Mouse (Mus musculus): ENCODE results near the gene Rps18.
"Not testable (repeated sequence)": the region's sequence is repeated elsewhere in the genome, so short reads cannot be mapped to it uniquely, and the experiment has no call there.

Rps18 gene

GRCm38 (mm10) chr17:33955555-33956214, at the start of gene Rps18, which contains the start of gene Vps52:
Rps18 (minus strand) TSS chr17:33956001.
Vps52 (plus strand) TSS chr17:33955812.
- DNase-seq (ENCODE audit: low read depth, low spot score): peak; percentile 98

GRCm38 (mm10) chr17:34003426-34003825, 47.6 kb upstream of the Rps18 start:
- peak; percentile 74 for DNase-seq (ENCODE audit: low read depth, low spot score)

GRCm38 (mm10) chr17:34000796-34001195, 45.0 kb upstream of the Rps18 start:
- not testable (repeated sequence) for DNase-seq (ENCODE audit: low read depth, low spot score)

GRCm38 (mm10) chr17:34000150-34000537, 44.3 kb upstream of the Rps18 start, which contains the start of gene H2-K1:
H2-K1 (minus strand) TSS chr17:34000347.
- peak; percentile 86 for DNase-seq (ENCODE audit: low read depth, low spot score)

GRCm38 (mm10) chr17:33999341-34000149, 43.7 kb upstream of the Rps18 start:
- peak; percentile 18 for DNase-seq (ENCODE audit: low read depth, low spot score)

GRCm38 (mm10) chr17:33998697-33999096, 42.9 kb upstream of the Rps18 start:
- peak; percentile 12 for DNase-seq (ENCODE audit: low read depth, low spot score)

GRCm38 (mm10) chr17:33997025-33997424, 41.2 kb upstream of the Rps18 start:
- peak; percentile 1 for DNase-seq (ENCODE audit: low read depth, low spot score)

GRCm38 (mm10) chr17:33995651-33996050, 39.9 kb upstream of the Rps18 start:
- DNase-seq (ENCODE audit: low read depth, low spot score): peak; percentile 1

GRCm38 (mm10) chr17:33994959-33995358, 39.2 kb upstream of the Rps18 start:
- DNase-seq (ENCODE audit: low read depth, low spot score): no peak

GRCm38 (mm10) chr17:33991788-33992664, 36.2 kb upstream of the Rps18 start:
- DNase-seq (ENCODE audit: low read depth, low spot score): peak; percentile 95

GRCm38 (mm10) chr17:33982136-33982535, 26.3 kb upstream of the Rps18 start:
- peak; percentile 72 for DNase-seq (ENCODE audit: low read depth, low spot score)

GRCm38 (mm10) chr17:33981192-33981909, 25.6 kb upstream of the Rps18 start:
- DNase-seq (ENCODE audit: low read depth, low spot score): peak; percentile 99

- peak; percentile 71 for DNase-seq (ENCODE audit: low read depth, low spot score)
These were observed 24.6 kb upstream of the Rps18 start for GRCm38 (mm10) chr17:33980181-33981035.

- DNase-seq (ENCODE audit: low read depth, low spot score): no peak
These were observed 23.8 kb upstream of the Rps18 start for GRCm38 (mm10) chr17:33979512-33980050.

- DNase-seq (ENCODE audit: low read depth, low spot score): peak; percentile 68
These were observed 22.8 kb upstream of the Rps18 start for GRCm38 (mm10) chr17:33978631-33979031.

- DNase-seq (ENCODE audit: low read depth, low spot score): no peak
These were observed 22.2 kb upstream of the Rps18 start for GRCm38 (mm10) chr17:33977861-33978557.

GRCm38 (mm10) chr17:33973572-33973971, 17.8 kb upstream of the Rps18 start:
- DNase-seq (ENCODE audit: low read depth, low spot score): no peak

- peak; percentile 53 for DNase-seq (ENCODE audit: low read depth, low spot score)
These were observed 16.9 kb upstream of the Rps18 start for GRCm38 (mm10) chr17:33972691-33973090.

GRCm38 (mm10) chr17:33969394-33969793, 13.6 kb upstream of the Rps18 start:
- peak; percentile 75 for DNase-seq (ENCODE audit: low read depth, low spot score)
